Mouse (Mus musculus): ENCODE data around the gene Mpzl3. TPM values are rescaled to one million over a fixed set of nuclear protein-coding genes. Genes with fewer than 3 reads are reported as not detected.

Mpzl3 gene
- total RNA-seq, 4 experiments from 2014 or later = 4.0 to 5.7 (median 5.0) TPM

GRCm38 (mm10) chr9:45102528-45102927 is 47.5 kb downstream of the Mpzl3 start:
- no peak for DNase-seq (ENCODE audit: low spot score in 2 of 2)

GRCm38 (mm10) chr9:45103211-45103979 is 48.4 kb downstream of the Mpzl3 start:
- no peak for DNase-seq (ENCODE audit: low spot score in 2 of 2)

- no peak for DNase-seq (ENCODE audit: low spot score in 2 of 2)
These were observed 50.8 kb downstream of the Mpzl3 start for GRCm38 (mm10) chr9:45105596-45106374.

- DNase-seq (ENCODE audit: low spot score in 2 of 2) = peak in 1 of 2 experiments; percentile 71
These were observed 60.7 kb downstream of the Mpzl3 start for GRCm38 (mm10) chr9:45115706-45116105.

- DNase-seq (ENCODE audit: low spot score in 2 of 2) = no peak
These were observed 61.8 kb downstream of the Mpzl3 start for GRCm38 (mm10) chr9:45116819-45117218.

- DNase-seq (ENCODE audit: low spot score in 2 of 2) = no peak
These were observed 62.9 kb downstream of the Mpzl3 start, which contains the start of gene Scn2b for GRCm38 (mm10) chr9:45117741-45118431. Gene Scn2b (plus strand): TSS chr9:45117782.

GRCm38 (mm10) chr9:45118552-45118951 is 63.6 kb downstream of the Mpzl3 start:
- no peak for DNase-seq (ENCODE audit: low spot score in 2 of 2)

GRCm38 (mm10) chr9:45119316-45119953 is 64.4 kb downstream of the Mpzl3 start:
- no peak for DNase-seq (ENCODE audit: low spot score in 2 of 2)

- no peak for DNase-seq (ENCODE audit: low spot score in 2 of 2)
These were observed 65.1 kb downstream of the Mpzl3 start for GRCm38 (mm10) chr9:45119954-45120530.

- DNase-seq (ENCODE audit: low spot score in 2 of 2) = no peak
These were observed 65.6 kb downstream of the Mpzl3 start for GRCm38 (mm10) chr9:45120567-45120966.

- no peak for DNase-seq (ENCODE audit: low spot score in 2 of 2)
These were observed 66.0 kb downstream of the Mpzl3 start for GRCm38 (mm10) chr9:45121001-45121400.

GRCm38 (mm10) chr9:45121769-45122168 is 66.8 kb downstream of the Mpzl3 start:
- DNase-seq (ENCODE audit: low spot score in 2 of 2) = peak in 1 of 2 experiments; percentile 51

- DNase-seq (ENCODE audit: low spot score in 2 of 2) = peak in 1 of 2 experiments; percentile 86
These were observed 67.3 kb downstream of the Mpzl3 start for GRCm38 (mm10) chr9:45122209-45122761.

GRCm38 (mm10) chr9:45125211-45125610 is 70.2 kb downstream of the Mpzl3 start:
- DNase-seq (ENCODE audit: low spot score in 2 of 2) = no peak

- no peak for DNase-seq (ENCODE audit: low spot score in 2 of 2)
These were observed 72.0 kb downstream of the Mpzl3 start for GRCm38 (mm10) chr9:45126941-45127340.

Other genes with a start within 250 kb of the Mpzl3 start
- 100 to 1,000 TPM in 1 of 4 experiments, 10 to 100 TPM in 3; 64.3 to 102 (median 73.5) TPM for gene Kmt2a, start 173.9 kb upstream of the Mpzl3 start, total RNA-seq (2022)
- gene Atp5l, start 134.4 kb upstream of the Mpzl3 start, total RNA-seq (2022) = 100 to 1,000 TPM; 275 to 372 (median 321) TPM
- gene Ube4a, start 89.6 kb upstream of the Mpzl3 start, total RNA-seq (2022) = 10 to 100 TPM; 62.3 to 70.2 (median 68.5) TPM
- gene Cd3g, start 74.8 kb upstream of the Mpzl3 start, total RNA-seq (2022) = not detected
- not detected for gene Cd3d, start 73.4 kb upstream of the Mpzl3 start, total RNA-seq (2022)
- gene Cd3e, start 45.6 kb upstream of the Mpzl3 start, total RNA-seq (2022) = under 1 TPM in 1 of 4 experiments, not detected in 3; 0.19 TPM
- gene Mpzl2, start 15.4 kb upstream of the Mpzl3 start, total RNA-seq (2022) = 1 to 10 TPM; 1.4 to 1.8 (median 1.6) TPM
- gene Jaml, start 24.0 kb downstream of the Mpzl3 start, total RNA-seq (2022) = 1 to 10 TPM in 2 of 4 experiments, under 1 TPM in 1, not detected in 1; 0.74 to 1.5 (median 1.4) TPM
- 100 to 1,000 TPM; 265 to 287 (median 277) TPM for gene Scn2b, start 62.6 kb downstream of the Mpzl3 start, total RNA-seq (2022)
- gene Scn4b, start 83.2 kb downstream of the Mpzl3 start, total RNA-seq (2022) = 100 to 1,000 TPM; 160 to 218 (median 183) TPM
- gene BC049352, start 126.8 kb downstream of the Mpzl3 start, total RNA-seq (2022) = 1 to 10 TPM; 1.6 to 1.9 (median 1.7) TPM
- gene Tmprss4, start 148.9 kb downstream of the Mpzl3 start, total RNA-seq (2022) = under 1 TPM in 3 of 4 experiments, not detected in 1; 0.16 to 0.66 (median 0.30) TPM
- gene Il10ra, start 214.0 kb downstream of the Mpzl3 start, total RNA-seq (2022) = 1 to 10 TPM; 3.2 to 8.3 (median 4.9) TPM

Measured in left cerebral cortex, adult 8-10 months (tissue).